Mouse (Mus musculus) myocyte (in vitro differentiated cells): Measurements from ENCODE around the gene Mtss1l.

Source experiments
- E2F4 ChIP-seq: IDR thresholded peaks from one replicate; pipeline ENCODE4 v1.6.1; 2011; ENCODE audit warnings: mild to moderate bottlenecking, control low read depth, moderate library complexity; ENCODE audit not compliant: insufficient read depth
- MAX ChIP-seq: IDR thresholded peaks from one replicate; pipeline ENCODE4 v1.6.1; 2011; ENCODE audit warnings: low read depth, mild to moderate bottlenecking, control low read depth
- POLR2A ChIP-seq: IDR thresholded peaks from one replicate; pipeline ENCODE4 v1.6.1; 2011; ENCODE audit warnings: low read depth, mild to moderate bottlenecking, control low read depth, moderate library complexity; ENCODE audit not compliant: insufficient read length
- SRF ChIP-seq: IDR thresholded peaks from one replicate; pipeline ENCODE4 v1.6.1; 2011; ENCODE audit warnings: low read depth; ENCODE audit not compliant: control insufficient read depth, insufficient read length
- TCF3 ChIP-seq: IDR thresholded peaks from one replicate; pipeline ENCODE4 v1.6.1; 2011; ENCODE audit warnings: low read depth, control low read depth; ENCODE audit not compliant: insufficient read length

GRCm38 (mm10) chr8:110706288-110706870 is 14.9 kb upstream of the Mtss1l start:
- no peak for TF ChIP-seq POLR2A
- TF ChIP-seq SRF = no peak
- TF ChIP-seq TCF3 = no peak
- no peak for TF ChIP-seq E2F4
- no peak for TF ChIP-seq MAX
